Mouse (Mus musculus): Measurements from ENCODE around the gene Gm884.
"Not testable (repeated sequence)": the region's sequence is repeated elsewhere in the genome, so short reads cannot be mapped to it uniquely, and the experiment has no call there.

Gm884 gene

DNA sequence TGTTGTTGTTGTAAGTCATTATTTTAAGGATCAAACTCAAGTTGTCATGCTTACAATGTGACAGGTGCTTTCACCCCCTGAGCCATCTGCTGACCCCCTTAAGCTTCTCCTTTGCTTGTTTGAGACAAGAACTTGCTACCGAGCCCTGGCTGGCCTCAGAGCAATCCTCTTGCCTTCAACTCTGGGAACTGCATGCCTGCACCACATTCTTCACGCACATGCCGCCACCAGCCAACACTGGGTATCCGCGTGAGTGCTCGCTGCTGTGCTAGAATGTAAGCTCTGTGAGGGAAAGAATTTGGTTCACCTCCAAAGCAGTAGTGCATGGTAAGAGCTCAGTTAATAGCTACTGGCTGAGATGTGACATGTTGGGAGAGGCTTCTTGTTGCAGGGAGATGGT is 15.3 kb upstream of the Gm884 start:
- no peak for DNase-seq (ENCODE audit: extremely low read depth, insufficient read length, low spot score)

DNA sequence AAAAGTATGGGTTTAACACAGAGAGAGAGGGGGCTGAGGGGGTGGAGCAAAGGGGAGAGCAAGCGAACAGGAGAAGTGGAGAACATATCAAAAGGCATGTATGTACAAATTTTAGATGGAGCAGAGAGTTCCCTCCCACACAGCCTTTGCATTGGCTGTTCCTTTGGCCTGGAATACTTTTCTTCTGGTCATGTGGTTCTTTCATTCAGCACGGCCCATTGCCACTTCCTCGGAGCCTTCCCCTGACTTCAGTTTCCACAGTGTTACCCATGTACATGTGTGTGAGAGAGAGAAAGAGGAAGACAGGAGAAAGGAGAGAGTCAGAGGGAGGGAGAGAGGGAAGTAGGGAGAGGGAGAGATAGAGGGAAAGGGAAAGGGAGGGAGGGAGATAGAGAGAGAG is 14.5 kb upstream of the Gm884 start:
- DNase-seq (ENCODE audit: extremely low read depth, insufficient read length, low spot score) = no peak

DNA sequence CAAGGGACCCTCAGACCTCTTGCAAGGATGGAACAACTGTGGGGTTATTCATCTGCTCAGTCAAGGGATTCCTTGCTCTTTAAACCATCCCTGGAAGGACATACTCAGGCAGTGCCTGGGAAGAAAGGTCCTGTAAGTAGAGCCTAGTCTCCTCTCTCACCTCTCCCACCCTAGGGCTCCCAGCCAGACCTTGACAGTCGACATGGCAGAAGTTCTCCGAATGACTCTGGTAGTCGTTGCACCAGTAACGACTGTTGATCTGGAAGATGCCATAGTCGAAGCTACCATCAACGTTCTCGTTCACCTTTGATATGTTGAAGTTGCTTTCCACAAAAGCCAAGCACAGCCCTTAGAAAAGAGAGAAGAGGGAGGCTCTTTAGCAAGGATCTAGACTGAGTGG is 13.9 kb upstream of the Gm884 start:
- no peak for DNase-seq (ENCODE audit: extremely low read depth, insufficient read length, low spot score)

- DNase-seq (ENCODE audit: extremely low read depth, insufficient read length, low spot score) = no peak
Observed at GRCm38 (mm10) chr11:103627453-103627852, 6.5 kb upstream of the Gm884 start.

- no peak for DNase-seq (ENCODE audit: extremely low read depth, insufficient read length, low spot score)
Observed at GRCm38 (mm10) chr11:103610772-103611171, 10.2 kb downstream of the Gm884 start.

GRCm38 (mm10) chr11:103606611-103607010 is 14.3 kb downstream of the Gm884 start:
- no peak for DNase-seq (ENCODE audit: extremely low read depth, insufficient read length, low spot score)

- peak; percentile 17 for DNase-seq (ENCODE audit: extremely low read depth, insufficient read length, low spot score)
Observed at GRCm38 (mm10) chr11:103578339-103578738, 42.6 kb downstream of the Gm884 start.

DNA sequence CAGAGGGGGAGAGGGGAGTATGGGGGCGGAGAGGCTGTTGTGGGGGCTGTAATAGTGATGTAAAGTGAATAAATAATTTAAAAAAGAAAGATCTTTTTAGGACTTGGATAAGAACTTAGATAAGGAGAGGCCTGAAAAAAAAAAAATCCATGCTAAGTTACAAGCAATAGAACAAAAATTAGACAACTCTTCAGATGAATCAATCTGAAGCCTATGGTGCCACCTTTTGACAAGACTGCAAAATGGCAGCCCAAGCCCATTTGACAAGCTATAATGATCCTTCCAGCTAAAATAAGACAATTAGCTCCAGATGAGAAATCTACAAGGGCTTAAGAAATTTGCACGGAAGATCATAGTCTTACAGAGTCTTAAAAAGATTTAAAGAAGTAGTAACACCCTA is 64.9 kb downstream of the Gm884 start:
- no peak for DNase-seq (ENCODE audit: extremely low read depth, insufficient read length, low spot score)

- not testable (repeated sequence) for DNase-seq (ENCODE audit: extremely low read depth, insufficient read length, low spot score)
Observed at GRCm38 (mm10) chr11:103534973-103535372, 86.0 kb downstream of the Gm884 start.

GRCm38 (mm10) chr11:103512111-103512510 is 108.8 kb downstream of the Gm884 start:
- no peak for DNase-seq (ENCODE audit: extremely low read depth, insufficient read length, low spot score)

GRCm38 (mm10) chr11:103504497-103504896 is 116.4 kb downstream of the Gm884 start, which contains the start of gene Lrrc37a:
Gene Lrrc37a, minus strand, starts transcription at chr11:103504597.
- DNase-seq (ENCODE audit: extremely low read depth, insufficient read length, low spot score) = no peak

Measured in 3134 (cell line).